Mouse (Mus musculus) embryonic facial prominence, embryonic 14.5 days (tissue): ENCODE results near the gene Zfp882. TPM values are rescaled to one million over a fixed set of nuclear protein-coding genes. Genes with fewer than 3 reads are reported as not detected.
"Not testable (repeated sequence)": the region's sequence is repeated elsewhere in the genome, so short reads cannot be mapped to it uniquely, and the experiment has no call there.

Experiments
- ATAC-seq: fragments of 200-750 bp; cut with Nextera tagmentation; 2 replicates; pipeline ENCODE4 v1.8.0; 2017; ENCODE audit warnings: low read depth, moderate number of reproducible peaks, moderate TSS enrichment
- DNase-seq: peaks from one replicate; pipeline ENCODE4 v3.0.0-alpha.2; 2015; ENCODE audit warnings: low spot score
- H3K27ac ChIP-seq: fragments of 300-500 bp; sonication (generic); replicated peaks from 2 replicates; pipeline ENCODE4 v1.5.1; 2014; ENCODE audit warnings: low read depth, mild to moderate bottlenecking, low read length, moderate library complexity
- H3K27me3 ChIP-seq: fragments of 300-500 bp; sonication (generic); replicated peaks from 2 replicates; pipeline ENCODE4 v1.6.1; 2014; ENCODE audit warnings: low read length; ENCODE audit not compliant: control insufficient read depth, insufficient read depth
- H3K36me3 ChIP-seq: fragments of 300-500 bp; sonication (generic); 2 replicates; pipeline ENCODE4 v1.6.1; 2014; ENCODE audit warnings: low read length, mixed read lengths; ENCODE audit not compliant: control insufficient read depth, insufficient read depth
- H3K4me1 ChIP-seq: fragments of 300-500 bp; sonication (generic); 2 replicates; pipeline ENCODE4 v1.6.1; 2014; ENCODE audit warnings: antibody characterized with exemption, low read length; ENCODE audit not compliant: control insufficient read depth, insufficient read depth
- H3K4me2 ChIP-seq: fragments of 300-500 bp; sonication (generic); 2 replicates; pipeline ENCODE4 v1.6.1; 2014; ENCODE audit warnings: low read depth, mild to moderate bottlenecking, low read length, moderate library complexity, mixed read lengths
- H3K4me3 ChIP-seq: fragments of 300-500 bp; sonication (generic); 2 replicates; pipeline ENCODE4 v1.5.1; 2014; ENCODE audit warnings: low read depth, mild to moderate bottlenecking, low read length
- H3K9ac ChIP-seq: fragments of 300-500 bp; sonication (generic); 2 replicates; pipeline ENCODE4 v1.6.1; 2014; ENCODE audit warnings: low read depth, mild to moderate bottlenecking, low read length, moderate library complexity, mixed read lengths
- H3K9me3 ChIP-seq: fragments of 300-500 bp; sonication (generic); 2 replicates; pipeline ENCODE4 v1.6.1; 2016; ENCODE audit warnings: low read length; ENCODE audit not compliant: control insufficient read depth
- WGBS: fragments of 180-500 bp; shearing (Covaris S2); extraction: QIAGEN DNeasy Blood & Tissue Kit; methylation state at CpG from one replicate; pipeline ENCODE4 v1.1.7; 2014; 5-methylcytosine and 5-hydroxymethylcytosine counted together
- polyA plus RNA-seq: library from polyadenylated mRNA; unstranded; fragments of >200 nt; fragmentation: Nextera tagmentation; extraction: Ambion mirVana; gene quantifications from 2 replicates; pipeline ENCODE4 v1.2.1, GENCODE M21; 2014

Zfp882 gene
- polyA plus RNA-seq, 1 experiment from 2014 or later: 3.9 TPM

- H3K4me3 ChIP-seq: no peak overlapping the region
- H3K4me2 ChIP-seq: no peak overlapping the region
- no peak overlapping the region for H3K9ac ChIP-seq
- H3K9me3 ChIP-seq: peaks cover 6% of the 10 kb centered on the region; the same call in 1 of the 2 replicates
- no peaks in the 10 kb centered on the region for H3K4me1 ChIP-seq
- no peak for DNase-seq
- H3K27me3 ChIP-seq: no peaks in the 10 kb centered on the region
- no peak overlapping the region for H3K27ac ChIP-seq
- no peak for ATAC-seq
- H3K36me3 ChIP-seq: peaks cover 31% of the 10 kb centered on the region
- 90% methylated on average over 2 of the region's 2 CpGs for WGBS
Observed at GRCm38 (mm10) chr8:71912286-71912685, 3.9 kb downstream of the Zfp882 start.

- peaks cover 2% of the 10 kb centered on the region; the same call in 1 of the 2 replicates for H3K4me1 ChIP-seq
- under 1% methylated on average over 42 of the region's 57 CpGs for WGBS
- H3K27me3 ChIP-seq: no peaks in the 10 kb centered on the region
- peak overlapping the region; percentile 95 for H3K9ac ChIP-seq
- peak; percentile 100 for ATAC-seq
- peak; percentile 98 for DNase-seq
- peak overlapping the region; percentile 74 for H3K4me2 ChIP-seq
- H3K36me3 ChIP-seq: peaks cover 7% of the 10 kb centered on the region; the same call in 1 of the 2 replicates
- peak overlapping the region; percentile 98 for H3K27ac ChIP-seq
- H3K9me3 ChIP-seq: no peaks in the 10 kb centered on the region
- peak overlapping the region; percentile 72 for H3K4me3 ChIP-seq
Observed at GRCm38 (mm10) chr8:71922567-71923401, 14.4 kb downstream of the Zfp882 start.

DNA sequence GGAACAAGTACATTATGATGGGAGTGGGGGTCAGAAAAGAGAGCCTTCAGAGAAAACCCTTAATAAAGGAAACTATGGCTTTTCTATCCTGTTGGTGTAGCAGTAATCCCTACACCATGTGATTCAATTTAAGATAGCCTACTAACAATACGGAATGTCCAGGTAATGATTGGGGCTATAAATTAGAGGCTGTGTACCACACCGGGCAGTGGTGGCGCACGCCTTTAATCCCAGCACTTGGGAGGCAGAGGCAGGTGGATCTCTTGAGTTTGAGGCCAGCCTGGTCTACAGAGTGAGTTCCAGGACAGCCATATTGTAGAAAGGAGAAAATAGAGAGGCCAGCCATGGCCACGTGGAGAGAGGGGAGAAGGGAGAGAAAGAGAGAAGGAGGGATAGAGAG is 17.4 kb downstream of the Zfp882 start:
- H3K27me3 ChIP-seq: no peaks in the 10 kb centered on the region
- H3K4me2 ChIP-seq: no peak overlapping the region
- WGBS: 96% methylated on average over 5 of the region's 5 CpGs
- no peak overlapping the region for H3K9ac ChIP-seq
- no peak overlapping the region for H3K27ac ChIP-seq
- no peak for ATAC-seq
- peaks cover 33% of the 10 kb centered on the region for H3K36me3 ChIP-seq
- H3K4me1 ChIP-seq: peaks cover 2% of the 10 kb centered on the region; the same call in 1 of the 2 replicates
- DNase-seq: no peak
- no peak overlapping the region for H3K4me3 ChIP-seq
- no peaks in the 10 kb centered on the region for H3K9me3 ChIP-seq

DNA sequence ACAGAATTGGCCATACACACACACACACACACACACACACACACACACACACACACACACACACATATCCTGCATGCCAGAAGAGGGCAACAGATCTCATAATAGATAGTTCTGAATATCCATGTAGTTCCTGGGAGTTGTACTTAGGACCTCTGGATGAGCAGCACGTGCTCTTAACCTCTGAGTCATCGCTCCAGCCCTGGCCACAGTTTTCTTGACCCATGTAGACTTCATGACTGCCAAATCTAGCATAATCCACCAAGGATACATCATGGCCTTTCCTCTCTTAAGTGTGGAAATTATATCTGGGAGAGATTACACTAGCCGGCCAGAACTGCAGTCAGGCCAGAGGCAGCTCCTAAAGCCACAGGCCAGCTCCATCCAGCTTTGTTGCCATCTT is 18.1 kb downstream of the Zfp882 start:
- Histone ChIP-seq H3K27me3 (no peaks in the 10 kb centered on the region), H3K36me3 (peaks cover 40% of the 10 kb centered on the region), H3K27ac (no peak overlapping the region), H3K4me1 (peaks cover 2% of the 10 kb centered on the region; the same call in 1 of the 2 replicates), H3K4me3 (no peak overlapping the region), H3K4me2 (no peak overlapping the region), H3K9ac (no peak overlapping the region), H3K9me3 (peaks cover 4% of the 10 kb centered on the region; the same call in 1 of the 2 replicates)
- WGBS: 94% methylated on average over 3 of the region's 3 CpGs
- ATAC-seq (no peak), DNase-seq (no peak)

GRCm38 (mm10) chr8:71927779-71928178 is 19.4 kb downstream of the Zfp882 start:
- ATAC-seq (no peak), DNase-seq (no peak)
- no peak overlapping the region for H3K4me2 ChIP-seq
- H3K27me3 ChIP-seq: no peaks in the 10 kb centered on the region
- H3K9ac ChIP-seq: no peak overlapping the region
- H3K4me1 ChIP-seq: peaks cover 2% of the 10 kb centered on the region; the same call in 1 of the 2 replicates
- H3K36me3 ChIP-seq: peaks cover 45% of the 10 kb centered on the region
- H3K4me3 ChIP-seq: no peak overlapping the region
- H3K27ac ChIP-seq: no peak overlapping the region
- H3K9me3 ChIP-seq: peaks cover 6% of the 10 kb centered on the region; the same call in 1 of the 2 replicates

GRCm38 (mm10) chr8:71938037-71938436 is 29.6 kb downstream of the Zfp882 start:
- not testable (repeated sequence) for H3K4me2 ChIP-seq, H3K4me3 ChIP-seq, H3K9ac ChIP-seq, H3K4me1 ChIP-seq, ATAC-seq, H3K27me3 ChIP-seq, H3K27ac ChIP-seq, H3K36me3 ChIP-seq, DNase-seq
- H3K9me3 ChIP-seq: peaks cover 12% of the 10 kb centered on the region
- 84% methylated on average over 2 of the region's 2 CpGs for WGBS

- Histone ChIP-seq H3K4me3 (no peak overlapping the region), H3K36me3 (no peaks in the 10 kb centered on the region), H3K27me3 (no peaks in the 10 kb centered on the region), H3K9ac (no peak overlapping the region), H3K4me2 (no peak overlapping the region), H3K9me3 (peaks cover 2% of the 10 kb centered on the region; the same call in 1 of the 2 replicates), H3K27ac (no peak overlapping the region), H3K4me1 (no peaks in the 10 kb centered on the region)
- ATAC-seq: no peak
- 83% methylated on average over 2 of the region's 2 CpGs for WGBS
- no peak for DNase-seq
Observed at GRCm38 (mm10) chr8:71940293-71941208, 32.1 kb downstream of the Zfp882 start.

- WGBS: 84% methylated on average over 1 of the region's 1 CpGs
- H3K9me3 ChIP-seq: no peaks in the 10 kb centered on the region
- DNase-seq (no peak), ATAC-seq (no peak)
- H3K36me3 ChIP-seq: no peaks in the 10 kb centered on the region
- no peaks in the 10 kb centered on the region for H3K4me1 ChIP-seq
- H3K4me3 ChIP-seq: no peak overlapping the region
- H3K27me3 ChIP-seq: no peaks in the 10 kb centered on the region
- H3K4me2 ChIP-seq: no peak overlapping the region
- no peak overlapping the region for H3K27ac ChIP-seq
- no peak overlapping the region for H3K9ac ChIP-seq
Observed at GRCm38 (mm10) chr8:71941776-71942175, 33.4 kb downstream of the Zfp882 start.
